Mouse (Mus musculus) T-helper 2 cell (primary cell): ENCODE measurements around the gene Klhdc8a.

Source experiments
- in situ Hi-C: fragments of 300-600 bp; cut with MboI, MseI; formaldehyde crosslinking; loops from one replicate; pipeline ENCODE4 v1.15.1; 2025; ENCODE audit warnings: high pct_unique_total_duplicates

The Klhdc8a gene

DNA sequence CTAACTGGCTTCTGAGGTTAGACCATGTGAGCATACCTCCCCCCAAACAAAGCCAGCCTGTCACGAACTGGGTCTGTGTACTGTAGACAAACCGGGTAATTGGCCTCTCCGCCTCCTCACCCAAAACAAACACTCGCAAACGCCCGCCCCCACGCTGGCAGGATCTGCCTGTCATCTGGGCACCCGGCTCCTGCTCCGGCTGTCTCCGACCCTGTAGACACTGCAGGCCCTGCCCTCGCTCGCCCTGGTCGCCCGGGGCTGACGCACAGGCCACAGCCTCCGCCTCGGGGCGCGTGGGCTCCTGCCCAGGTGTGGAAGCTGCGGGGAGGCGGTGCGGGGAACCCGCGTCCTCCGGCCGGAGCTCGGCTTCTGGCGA lies at the start of gene Klhdc8a:
Klhdc8a (plus strand) TSS at position 202 of the 376 bp plus-strand sequence.
- in situ Hi-C loops: loop anchor here (25.0 kb wide), 1 partner anchor 1361 kb away; the partner anchor contains the start of gene Il19

GRCm38 (mm10) chr1:132254467-132254866 lies 44.0 kb upstream of the Klhdc8a start:
- in situ Hi-C loops: no loop called here

- in situ Hi-C loops: no loop called here
Measured at GRCm38 (mm10) chr1:132260331-132260730, 38.1 kb upstream of the Klhdc8a start.

DNA sequence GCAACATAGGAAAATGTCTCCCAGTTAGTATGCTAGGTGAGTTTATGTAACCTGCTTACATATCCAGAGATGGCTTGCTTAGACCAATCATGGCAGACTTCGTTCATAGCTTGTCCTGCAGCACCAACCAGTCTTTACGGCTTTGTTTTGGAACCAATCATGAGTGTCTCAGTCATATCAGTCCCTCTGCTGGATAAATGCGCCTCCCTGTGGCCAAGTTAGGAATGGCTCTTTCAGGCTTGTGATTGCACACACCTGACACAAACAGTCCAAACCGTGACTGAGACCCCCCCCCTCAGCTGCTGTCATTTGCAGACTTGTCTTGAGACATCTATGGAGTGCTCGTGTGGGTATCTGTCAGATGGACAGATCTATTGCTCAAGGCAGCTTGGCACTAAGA lies 37.4 kb upstream of the Klhdc8a start:
- in situ Hi-C loops: no loop called here

DNA sequence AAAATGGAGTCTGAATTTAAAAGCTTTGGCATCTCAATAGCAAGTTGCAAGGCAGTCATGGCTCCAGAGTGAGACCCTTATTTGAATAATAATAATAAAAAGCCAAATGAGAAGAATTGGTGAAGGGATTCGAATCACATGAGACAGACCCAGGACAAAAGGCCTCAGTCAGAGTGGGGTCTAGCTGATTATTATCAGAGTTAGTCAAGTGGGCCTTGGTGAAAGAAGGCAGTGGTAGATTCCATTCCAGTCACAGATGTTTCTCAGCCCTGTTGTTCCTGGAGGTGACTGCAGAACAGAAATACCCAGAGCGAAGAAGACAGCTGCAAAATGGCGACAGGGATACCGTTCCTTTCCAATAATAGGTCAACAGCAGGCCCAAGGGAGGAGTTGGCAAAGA lies 34.8 kb upstream of the Klhdc8a start:
- in situ Hi-C loops: no loop called here

DNA sequence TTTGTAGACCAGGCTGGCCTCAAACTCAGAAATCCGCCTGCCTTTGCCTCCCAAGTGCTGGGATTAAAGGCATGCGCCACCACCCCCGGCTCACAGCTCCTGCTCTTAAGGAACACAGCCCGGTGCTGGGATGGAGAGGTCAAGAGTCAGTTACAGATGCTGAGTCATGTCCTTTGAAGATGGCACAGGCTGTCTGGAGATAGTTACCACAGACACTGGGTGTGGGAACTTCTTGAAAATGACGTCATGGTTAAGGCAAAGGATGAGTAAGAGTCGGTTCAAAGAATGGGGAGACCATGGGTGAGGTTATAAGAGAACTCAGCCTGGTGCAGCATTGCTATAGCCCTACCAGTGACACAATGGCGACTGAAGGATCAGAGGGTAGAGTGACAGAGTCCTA lies 33.8 kb upstream of the Klhdc8a start:
- in situ Hi-C loops: no loop called here

- in situ Hi-C loops: no loop called here
Measured at GRCm38 (mm10) chr1:132265211-132265859, 33.1 kb upstream of the Klhdc8a start.

DNA sequence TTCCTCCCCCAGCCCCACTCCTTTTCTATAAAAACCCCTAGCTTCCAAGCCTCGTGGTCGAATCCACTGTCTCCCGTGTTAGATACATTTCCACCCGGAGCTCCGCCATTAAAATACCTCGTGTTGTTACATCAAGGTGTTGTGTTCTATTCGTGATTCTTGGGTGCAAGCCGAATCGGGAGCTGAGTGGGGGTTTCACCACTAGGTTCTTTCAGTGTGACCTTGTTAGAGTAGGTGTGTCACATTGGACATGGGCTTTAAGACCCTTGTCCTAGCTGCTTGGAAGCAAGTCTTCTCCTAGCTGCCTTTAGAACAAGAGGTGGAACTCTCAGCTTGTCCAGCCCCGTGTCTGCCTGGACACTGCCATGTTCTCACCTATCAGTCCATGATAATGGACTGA lies 32.5 kb upstream of the Klhdc8a start:
- in situ Hi-C loops: no loop called here

GRCm38 (mm10) chr1:132266791-132267557 lies 31.5 kb upstream of the Klhdc8a start:
- in situ Hi-C loops: no loop called here

GRCm38 (mm10) chr1:132267959-132268358 lies 30.5 kb upstream of the Klhdc8a start:
- in situ Hi-C loops: no loop called here

GRCm38 (mm10) chr1:132268418-132269060 lies 29.9 kb upstream of the Klhdc8a start:
- in situ Hi-C loops: no loop called here

GRCm38 (mm10) chr1:132271237-132271636 lies 27.2 kb upstream of the Klhdc8a start:
- in situ Hi-C loops: no loop called here

DNA sequence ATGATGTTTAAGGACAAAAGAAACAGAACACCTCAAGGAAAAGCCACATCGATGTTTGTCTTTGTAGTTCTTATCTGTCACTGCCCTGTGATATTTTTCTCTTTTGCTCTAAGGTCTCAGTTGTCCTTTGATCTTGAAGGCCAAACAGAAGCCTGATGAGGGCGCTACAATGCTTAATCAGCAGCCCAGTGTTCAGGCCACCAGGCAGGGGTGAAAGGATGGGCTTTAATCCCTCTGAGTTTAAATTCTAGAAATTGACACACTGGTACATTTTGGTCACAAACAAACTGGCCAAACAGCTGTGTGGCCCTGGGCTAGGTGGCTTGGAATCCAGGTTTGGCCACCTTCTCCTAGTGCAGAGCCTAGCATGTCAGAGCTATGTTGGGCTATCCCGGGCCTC lies 21.7 kb upstream of the Klhdc8a start:
- in situ Hi-C loops: loop anchor here (25.0 kb wide), 1 partner anchor 1339 kb away; the partner anchor contains the start of gene Il19

DNA sequence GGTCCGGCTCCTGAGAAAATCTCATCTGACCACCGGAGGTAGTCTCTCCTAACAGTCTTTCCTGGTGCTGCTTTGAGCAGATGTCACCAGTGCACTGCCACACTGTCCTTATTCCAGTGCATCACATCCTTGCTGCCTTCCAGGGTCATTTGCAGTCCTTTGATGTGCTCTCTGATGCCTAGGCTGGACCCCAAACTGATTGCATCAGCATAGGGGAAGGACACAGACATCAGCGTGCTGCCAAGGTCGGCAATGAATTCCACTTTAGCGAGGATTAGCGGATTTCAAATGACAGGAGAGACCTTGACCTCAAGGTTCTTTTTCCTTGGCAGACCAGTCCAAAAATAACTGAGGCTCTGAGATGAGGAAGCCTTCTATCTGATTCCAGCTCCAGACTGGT lies 21.3 kb upstream of the Klhdc8a start:
- in situ Hi-C loops: loop anchor here (25.0 kb wide), 1 partner anchor 1340 kb away; the partner anchor contains the start of gene Il19

DNA sequence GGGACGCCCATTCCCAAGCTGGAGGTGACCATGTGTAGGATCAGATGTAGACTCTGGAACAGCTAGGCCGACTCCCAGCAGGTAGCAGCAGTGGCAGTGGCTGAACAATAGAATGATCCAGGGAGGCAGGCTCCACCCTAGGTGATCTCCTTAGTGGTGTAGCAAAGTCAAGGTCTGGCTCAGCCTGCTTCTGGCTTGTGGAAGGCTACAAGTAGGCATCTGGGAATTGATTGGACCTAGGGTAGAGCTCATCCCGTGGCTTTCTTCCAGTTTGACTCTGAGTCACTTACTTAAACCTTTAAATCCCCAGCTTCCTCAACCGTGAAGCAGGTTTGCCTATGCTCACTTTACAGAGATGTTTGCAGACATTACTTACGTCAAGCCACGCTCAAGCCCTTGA lies 17.8 kb upstream of the Klhdc8a start:
- in situ Hi-C loops: loop anchor here (25.0 kb wide), 1 partner anchor 1343 kb away; the partner anchor contains the start of gene Il19

DNA sequence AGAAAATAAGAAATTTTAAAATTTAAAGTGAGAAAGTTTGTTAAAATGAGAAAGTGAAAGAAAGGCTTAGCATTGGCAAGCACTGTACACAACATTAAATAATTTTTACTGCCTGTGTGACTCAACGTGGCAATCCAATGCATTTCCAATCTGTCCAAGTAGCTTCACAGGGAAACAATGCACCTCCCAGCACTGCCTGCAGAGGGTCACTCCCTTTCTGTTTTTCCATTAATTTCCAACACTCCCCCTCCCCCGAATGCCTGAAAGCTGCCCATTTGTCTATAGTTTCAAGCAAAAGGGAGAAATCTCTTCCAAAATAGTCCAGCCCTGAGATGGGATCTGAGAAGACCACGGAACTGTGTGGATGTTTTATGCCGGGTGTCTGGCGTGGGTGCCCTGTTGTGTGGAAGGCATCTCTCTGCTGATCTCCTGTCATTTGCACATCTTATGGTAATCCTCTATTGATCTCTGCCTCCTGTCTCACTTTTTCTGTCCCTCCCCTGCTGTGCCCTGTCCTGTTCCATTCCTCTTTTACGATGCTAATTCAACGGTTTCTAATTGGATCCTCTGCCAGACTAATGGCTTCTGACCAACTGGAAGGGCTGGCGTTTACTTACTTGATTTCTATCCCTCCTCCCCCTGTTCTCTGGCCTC lies 16.8 kb upstream of the Klhdc8a start:
- in situ Hi-C loops: loop anchor here (25.0 kb wide), 1 partner anchor 1344 kb away; the partner anchor contains the start of gene Il19

GRCm38 (mm10) chr1:132282177-132282536 lies 16.3 kb upstream of the Klhdc8a start:
- in situ Hi-C loops: loop anchor here (25.0 kb wide), 1 partner anchor 1345 kb away; the partner anchor contains the start of gene Il19

GRCm38 (mm10) chr1:132283018-132283417 lies 15.4 kb upstream of the Klhdc8a start:
- in situ Hi-C loops: loop anchor here (25.0 kb wide), 1 partner anchor 1346 kb away; the partner anchor contains the start of gene Il19

- in situ Hi-C loops: loop anchor here (25.0 kb wide), 1 partner anchor 1349 kb away; the partner anchor contains the start of gene Il19
Measured at GRCm38 (mm10) chr1:132286735-132287134, 11.7 kb upstream of the Klhdc8a start.

DNA sequence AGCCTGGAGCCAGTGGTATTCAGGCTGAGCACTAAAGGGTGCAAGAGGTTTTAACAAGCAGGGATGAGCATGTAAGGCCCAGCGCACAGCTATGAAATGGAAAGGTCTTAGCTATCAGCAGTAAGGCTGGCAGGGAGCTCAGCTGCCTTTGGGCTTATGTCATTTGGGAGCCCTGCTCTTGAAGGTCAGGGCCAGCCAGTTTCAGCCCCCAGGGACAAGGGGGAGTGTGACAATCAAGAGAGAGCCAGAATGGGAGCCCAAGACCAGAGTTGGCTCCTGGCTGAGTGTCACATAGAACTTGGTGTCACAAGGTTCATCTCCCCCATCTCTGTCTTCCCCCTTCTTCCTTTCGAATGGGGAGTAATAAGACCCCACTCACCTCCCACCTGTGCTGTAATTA lies 11.0 kb upstream of the Klhdc8a start:
- in situ Hi-C loops: loop anchor here (25.0 kb wide), 1 partner anchor 1350 kb away; the partner anchor contains the start of gene Il19

DNA sequence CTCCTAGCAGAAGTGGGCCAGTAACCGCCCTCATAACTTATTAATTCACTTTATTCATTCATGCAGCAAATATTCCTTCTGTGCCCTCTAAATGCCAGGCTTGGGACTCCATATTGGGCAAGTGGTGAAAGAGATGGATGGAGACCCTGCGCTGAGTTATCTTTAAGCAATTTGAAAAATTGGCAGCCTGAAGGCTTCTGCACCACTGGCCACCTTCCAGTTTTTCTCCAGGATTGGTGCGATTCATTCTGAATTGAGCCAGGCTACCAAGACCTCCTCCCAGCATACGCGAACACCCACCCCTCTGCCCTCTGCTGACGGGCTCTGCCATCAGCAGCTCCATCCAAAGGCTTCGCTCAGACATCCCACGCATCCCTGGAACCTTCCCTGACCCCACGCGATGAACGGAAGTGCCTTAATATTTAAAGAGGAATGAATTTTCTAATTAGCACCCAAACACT lies 10.4 kb upstream of the Klhdc8a start:
- in situ Hi-C loops: loop anchor here (25.0 kb wide), 1 partner anchor 1351 kb away; the partner anchor contains the start of gene Il19
